Mouse (Mus musculus) kidney, embryonic 14.5 days (tissue): Measurements from ENCODE around the gene Sema4c. TPM values are rescaled to one million over a fixed set of nuclear protein-coding genes. Genes with fewer than 3 reads are reported as not detected.

Source experiments
- ATAC-seq: fragments of 200-750 bp; cut with Nextera tagmentation; 2 replicates; pipeline ENCODE4 v1.8.0; 2017; ENCODE audit warnings: moderate number of reproducible peaks, mild to moderate bottlenecking, moderate TSS enrichment, moderate library complexity; ENCODE audit not compliant: low FRiP score, low TSS enrichment
- H3K27ac ChIP-seq: fragments of 300-500 bp; sonication (generic); 2 replicates; pipeline ENCODE4 v1.5.1; 2014; ENCODE audit warnings: low read depth, mild to moderate bottlenecking, low read length, moderate library complexity, mixed read lengths
- H3K27me3 ChIP-seq: fragments of 300-500 bp; sonication (generic); 2 replicates; pipeline ENCODE4 v1.6.1; 2014; ENCODE audit warnings: mild to moderate bottlenecking, low read length; ENCODE audit not compliant: control insufficient read depth, insufficient read depth
- H3K36me3 ChIP-seq: fragments of 300-500 bp; sonication (generic); 2 replicates; pipeline ENCODE4 v1.6.1; 2014; ENCODE audit warnings: low read length, mixed read lengths; ENCODE audit not compliant: control insufficient read depth, insufficient read depth
- H3K4me1 ChIP-seq: fragments of 300-500 bp; sonication (generic); 2 replicates; pipeline ENCODE4 v1.6.1; 2014; ENCODE audit warnings: low read length, mixed read lengths; ENCODE audit not compliant: control insufficient read depth, insufficient read depth
- H3K4me2 ChIP-seq: fragments of 300-500 bp; sonication (generic); replicated peaks from 2 replicates; pipeline ENCODE4 v1.6.1; 2014; ENCODE audit warnings: low read depth, mild to moderate bottlenecking, low read length
- H3K4me3 ChIP-seq: fragments of 300-500 bp; sonication (generic); 2 replicates; pipeline ENCODE4 v1.5.1; 2014; ENCODE audit warnings: mild to moderate bottlenecking, low read length
- H3K9ac ChIP-seq: fragments of 300-500 bp; sonication (generic); 2 replicates; pipeline ENCODE4 v1.6.1; 2014; ENCODE audit warnings: low read depth, mild to moderate bottlenecking, low read length, moderate library complexity
- H3K9me3 ChIP-seq: fragments of 300-500 bp; sonication (generic); 2 replicates; pipeline ENCODE4 v1.6.1; 2016; ENCODE audit warnings: low read length; ENCODE audit not compliant: control insufficient read depth
- WGBS: fragments of 180-500 bp; shearing (Covaris S2); extraction: QIAGEN DNeasy Blood & Tissue Kit; methylation state at CpG from one replicate; pipeline ENCODE4 v1.1.7; 2014; 5-methylcytosine and 5-hydroxymethylcytosine counted together
- polyA plus RNA-seq: library from polyadenylated mRNA; unstranded; fragments of >200 nt; fragmentation: Nextera tagmentation; extraction: Ambion mirVana; gene quantifications from 2 replicates; pipeline ENCODE4 v1.2.1, GENCODE M21; 2014

Sema4c gene
- polyA plus RNA-seq: 4.8 and 6.0 TPM in 2 replicates

DNA sequence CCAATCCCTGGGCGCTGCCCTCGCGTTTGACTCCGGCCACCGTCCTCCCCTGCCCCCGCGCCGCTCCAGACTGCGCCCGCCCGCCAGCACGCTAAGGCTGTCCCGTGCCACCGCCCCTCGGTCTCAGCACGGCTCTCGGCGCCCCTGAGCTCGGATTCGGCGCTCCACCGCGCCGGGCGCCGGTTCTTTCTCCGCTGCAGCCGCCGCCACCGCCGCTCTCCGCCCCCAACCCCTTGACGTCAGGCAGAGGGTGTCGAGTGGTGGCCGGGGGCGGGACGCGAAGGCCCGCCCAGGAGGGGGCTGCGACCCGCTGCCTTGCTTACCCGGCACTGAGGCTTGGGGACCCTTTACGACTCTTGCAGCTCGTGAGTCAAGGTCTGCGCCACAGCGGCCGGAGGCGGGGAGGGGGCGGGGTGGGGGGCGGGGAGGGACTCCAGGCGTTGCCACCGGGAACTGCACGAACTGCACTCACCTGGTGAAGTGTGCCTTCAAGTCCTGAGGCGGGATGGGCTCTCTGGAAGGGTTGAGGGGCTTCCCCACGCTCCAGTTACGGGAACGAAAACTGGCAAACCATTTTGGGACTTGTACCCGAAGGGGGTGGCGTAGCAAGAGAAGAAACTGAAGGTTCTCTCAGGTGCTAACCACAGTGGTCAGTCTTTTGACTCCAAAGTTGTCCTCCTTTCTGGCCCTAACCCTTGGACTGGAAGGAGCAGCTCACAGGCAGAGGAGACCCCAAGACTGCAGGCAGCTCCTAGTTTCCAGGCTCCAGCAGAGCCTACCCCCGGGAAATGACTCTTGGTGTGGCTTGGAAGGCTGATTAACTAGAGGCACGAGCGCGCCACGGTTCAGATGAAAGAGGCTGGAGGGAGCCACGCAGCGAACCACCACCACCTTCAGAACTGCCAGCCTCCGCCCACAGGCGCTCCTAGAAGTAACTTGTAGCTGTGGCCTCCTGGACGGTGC, at the start of gene Sema4c:
Gene Sema4c (minus strand): TSS at position 319 of the 963 bp plus-strand sequence.
- WGBS: 1% methylated on average over 65 of the region's 69 CpGs
- Histone ChIP-seq H3K27ac (peak within 1 kb of the TSS; percentile 100), H3K4me3 (peak within 1 kb of the TSS; percentile 55), H3K9ac (peak within 1 kb of the TSS; percentile 97), H3K4me2 (peak within 1 kb of the TSS; percentile 56), H3K9me3 (no peaks in the 10 kb centered on the region), H3K27me3 (no peaks in the 10 kb centered on the region), H3K4me1 (peaks cover 46% of the 10 kb centered on the region), H3K36me3 (peaks cover 20% of the 10 kb centered on the region)
- peak; percentile 71 for ATAC-seq

DNA sequence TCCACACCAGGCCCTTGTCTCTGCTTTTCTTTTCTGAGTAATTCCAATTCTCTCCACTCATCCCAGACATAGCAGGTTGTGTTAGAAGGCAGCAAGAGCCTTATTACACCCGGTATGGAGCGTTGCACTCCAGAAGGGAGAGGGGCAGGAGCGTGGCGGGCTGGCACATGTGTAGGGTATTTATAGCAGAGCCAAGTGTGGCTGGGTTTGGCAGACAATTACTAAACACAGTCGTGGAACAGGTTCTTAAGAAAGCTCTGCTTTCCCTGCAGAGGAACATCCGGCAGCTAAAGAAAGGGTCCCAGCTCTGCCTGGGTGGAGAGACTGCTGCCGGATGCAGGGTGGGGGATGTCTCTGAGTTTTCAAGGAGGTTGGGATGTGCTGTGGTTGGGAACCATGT, 48.8 kb upstream of the Sema4c start:
- Histone ChIP-seq H3K27ac (no peak overlapping the region), H3K9ac (no peak overlapping the region)
- ATAC-seq: no peak

GRCm38 (mm10) chr1:36604254-36605156, 46.4 kb upstream of the Sema4c start:
- no peaks in the 10 kb centered on the region for H3K4me1 ChIP-seq
- no peaks in the 10 kb centered on the region for H3K27me3 ChIP-seq
- WGBS: 84% methylated on average over 12 of the region's 12 CpGs
- no peaks in the 10 kb centered on the region for H3K9me3 ChIP-seq
- no peak overlapping the region for H3K4me3 ChIP-seq
- no peak overlapping the region for H3K27ac ChIP-seq
- no peak overlapping the region for H3K4me2 ChIP-seq
- ATAC-seq: no peak
- no peak overlapping the region for H3K9ac ChIP-seq
- no peaks in the 10 kb centered on the region for H3K36me3 ChIP-seq

More for the DNA sequence above, 48.8 kb upstream of the Sema4c start:
- 66% methylated on average over 7 of the region's 7 CpGs for WGBS
- H3K36me3 ChIP-seq: no peaks in the 10 kb centered on the region
- no peaks in the 10 kb centered on the region for H3K4me1 ChIP-seq
- H3K4me2 ChIP-seq: no peak overlapping the region
- H3K9me3 ChIP-seq: no peaks in the 10 kb centered on the region
- H3K4me3 ChIP-seq: no peak overlapping the region
- H3K27me3 ChIP-seq: no peaks in the 10 kb centered on the region

- no peak for ATAC-seq
- WGBS: 70% methylated on average over 9 of the region's 9 CpGs
- Histone ChIP-seq H3K4me3 (no peak overlapping the region), H3K9ac (no peak overlapping the region), H3K9me3 (no peaks in the 10 kb centered on the region), H3K36me3 (no peaks in the 10 kb centered on the region), H3K27ac (no peak overlapping the region), H3K27me3 (no peaks in the 10 kb centered on the region), H3K4me2 (no peak overlapping the region), H3K4me1 (no peaks in the 10 kb centered on the region)
These were observed 45.2 kb upstream of the Sema4c start for GRCm38 (mm10) chr1:36603361-36603760.

- Histone ChIP-seq H3K9me3 (no peaks in the 10 kb centered on the region), H3K4me1 (no peaks in the 10 kb centered on the region), H3K27me3 (no peaks in the 10 kb centered on the region), H3K36me3 (no peaks in the 10 kb centered on the region), H3K9ac (no peak overlapping the region), H3K4me2 (no peak overlapping the region), H3K27ac (no peak overlapping the region), H3K4me3 (no peak overlapping the region)
- 71% methylated on average over 4 of the region's 4 CpGs for WGBS
- no peak for ATAC-seq
These were observed 44.1 kb upstream of the Sema4c start for GRCm38 (mm10) chr1:36602271-36602670.

DNA sequence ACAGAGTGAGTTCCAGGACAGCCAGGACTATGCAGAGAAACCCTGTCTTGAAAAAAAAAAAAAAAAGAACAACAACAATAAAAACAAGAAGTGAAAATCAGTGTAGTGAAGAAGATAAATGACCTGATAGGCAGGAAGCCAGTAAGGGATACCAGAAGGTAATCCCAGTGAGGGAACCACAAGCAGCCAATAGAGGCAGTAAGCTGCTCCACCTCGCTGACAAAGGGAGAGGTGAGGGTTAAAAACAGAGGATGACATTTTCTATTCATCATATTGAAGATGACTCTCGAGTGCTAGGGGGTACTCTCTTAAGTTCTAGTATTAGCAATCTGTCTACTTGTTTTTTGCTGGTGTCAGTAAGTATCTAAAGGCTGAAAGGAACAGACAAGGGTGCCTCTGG, 40.3 kb upstream of the Sema4c start:
- 71% methylated on average over 2 of the region's 2 CpGs for WGBS
- Histone ChIP-seq H3K27me3 (no peaks in the 10 kb centered on the region), H3K4me1 (peaks cover 12% of the 10 kb centered on the region), H3K27ac (no peak overlapping the region), H3K36me3 (no peaks in the 10 kb centered on the region), H3K4me2 (no peak overlapping the region), H3K9me3 (no peaks in the 10 kb centered on the region), H3K9ac (no peak overlapping the region), H3K4me3 (no peak overlapping the region)
- ATAC-seq: no peak

DNA sequence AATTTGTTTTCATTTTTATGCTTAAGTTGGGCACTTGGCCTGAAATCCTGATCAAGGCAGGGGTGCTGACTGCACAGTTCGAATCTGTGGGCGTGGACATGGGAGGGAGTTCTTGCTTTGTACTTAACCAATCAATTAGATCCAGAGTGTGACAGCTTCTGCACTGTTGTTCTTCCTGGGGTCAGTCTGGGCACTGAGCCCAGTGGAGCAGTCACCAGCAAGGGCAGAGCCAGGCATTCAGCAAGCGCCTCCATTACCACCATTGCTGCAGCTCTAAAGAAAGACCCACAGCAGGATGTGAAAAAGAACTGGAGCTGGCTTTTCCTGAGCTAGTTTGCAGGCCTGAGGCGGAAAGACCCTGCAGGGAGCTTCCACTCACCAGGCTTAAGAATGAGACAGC, 38.0 kb upstream of the Sema4c start:
- WGBS: 38% methylated on average over 4 of the region's 4 CpGs
- H3K9me3 ChIP-seq: no peaks in the 10 kb centered on the region
- H3K4me2 ChIP-seq: no peak overlapping the region
- H3K36me3 ChIP-seq: no peaks in the 10 kb centered on the region
- peaks cover 19% of the 10 kb centered on the region for H3K4me1 ChIP-seq
- H3K4me3 ChIP-seq: no peak overlapping the region
- H3K27me3 ChIP-seq: no peaks in the 10 kb centered on the region
- no peak overlapping the region for H3K27ac ChIP-seq
- peak; percentile 80; the same call in 1 of the 2 replicates for ATAC-seq
- H3K9ac ChIP-seq: 0 out of 2 replicates have a peak overlapping the region, but pooled peaks have one; percentile 7

GRCm38 (mm10) chr1:36595167-36595931, 37.2 kb upstream of the Sema4c start:
- Histone ChIP-seq H3K9me3 (no peaks in the 10 kb centered on the region), H3K4me3 (no peak overlapping the region), H3K9ac (no peak overlapping the region), H3K27ac (0 out of 2 replicates have a peak overlapping the region, but pooled peaks have one; percentile 7), H3K36me3 (no peaks in the 10 kb centered on the region), H3K4me1 (peaks cover 19% of the 10 kb centered on the region), H3K4me2 (no peak overlapping the region), H3K27me3 (no peaks in the 10 kb centered on the region)
- peak; percentile 68 for ATAC-seq
- 61% methylated on average over 10 of the region's 10 CpGs for WGBS
